Mouse (Mus musculus) small intestine, adult 2 months (tissue): ENCODE measurements around the gene Samhd1.

Experiments used
- CTCF ChIP-seq: fragments of 200-500 bp; IDR thresholded peaks from 2 replicates; pipeline ENCODE4 v1.5.1; 2012; ENCODE audit warnings: low read depth, mild to moderate bottlenecking, control low read depth, inconsistent platforms, low read length, moderate library complexity, mixed read lengths; ENCODE audit not compliant: insufficient replicate concordance, insufficient read length; ENCODE audit errors: extremely low read depth
- POLR2A ChIP-seq: fragments of 200-500 bp; IDR thresholded peaks from 2 replicates; pipeline ENCODE4 v1.6.1; 2012; ENCODE audit warnings: low read depth, mild to moderate bottlenecking, control low read depth, inconsistent platforms, low read length, moderate library complexity

DNA sequence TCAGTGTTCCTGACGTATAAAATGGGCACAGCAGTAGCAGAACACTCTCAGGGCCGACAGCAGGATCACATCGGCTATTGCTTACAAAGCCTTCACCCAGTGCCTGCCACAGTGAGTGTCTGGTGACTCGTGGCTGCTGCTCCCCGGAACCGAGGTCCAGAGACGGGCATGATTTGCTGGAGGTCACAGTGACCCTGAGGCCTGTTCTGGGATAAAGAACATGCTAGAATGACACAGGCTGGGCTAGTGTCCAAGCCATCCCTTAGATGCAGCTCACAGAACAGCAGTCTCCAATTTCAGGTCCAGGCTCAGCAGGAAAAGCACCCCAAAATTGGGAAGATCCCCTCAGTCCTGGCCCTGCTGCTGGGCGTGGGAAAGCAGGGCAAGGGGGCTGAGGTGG is 80.8 kb downstream of the Samhd1 start:
- TF ChIP-seq CTCF (no peak), POLR2A (no peak)
